Mouse (Mus musculus): ENCODE data around the gene Cst7.

- no peak for TF ChIP-seq EP300 (IDR thresholded peaks at IDR 0.05; ENCODE audit: low read depth)
- no peak for TF ChIP-seq CTCF (IDR thresholded peaks at IDR 0.05; ENCODE audit: low read depth)
Measured at GRCm38 (mm10) chr2:150579628-150580027, 9.4 kb downstream of the Cst7 start.

Data from liver, embryonic 14.5 days (tissue).